Mouse (Mus musculus) C2C12 (cell line): Measurements from ENCODE around the gene C130074G19Rik. TPM values are rescaled to one million over a fixed set of nuclear protein-coding genes. Genes with fewer than 3 reads are reported as not detected.
A peak's percentile ranks its signal among the peaks of the same experiment; 100 is the strongest.

Experiments used
- H3K27me3 ChIP-seq: one replicate; pipeline ENCODE4 v1.6.1; 2011; ENCODE audit not compliant: control insufficient read depth, insufficient read depth, insufficient read length
- H3K36me3 ChIP-seq: one replicate; pipeline ENCODE4 v1.6.1; 2011; ENCODE audit not compliant: control insufficient read depth, insufficient read depth
- H3K4me3 ChIP-seq: one replicate; pipeline ENCODE4 v1.5.1; 2011; ENCODE audit warnings: mild to moderate bottlenecking, control low read depth; ENCODE audit not compliant: poor library complexity, insufficient read depth, severe bottlenecking
- H3K79me2 ChIP-seq: one replicate; pipeline ENCODE4 v1.6.1; 2011; ENCODE audit not compliant: control insufficient read depth, insufficient read depth
- H3K79me3 ChIP-seq: one replicate; pipeline ENCODE4 v1.6.1; 2011; ENCODE audit warnings: low read depth, control low read depth
- H3ac ChIP-seq: one replicate; pipeline ENCODE3; 2011; ENCODE audit warnings: low read depth; ENCODE audit not compliant: control insufficient read depth, insufficient read length
- CEBPB ChIP-seq: IDR thresholded peaks from one replicate; pipeline ENCODE4 v1.6.1; 2011; ENCODE audit warnings: low read depth, mild to moderate bottlenecking, control low read depth, moderate library complexity
- CTCF ChIP-seq: IDR thresholded peaks from one replicate; pipeline ENCODE4 v1.5.1; 2011; ENCODE audit not compliant: control insufficient read depth, insufficient read depth, insufficient read length
- FOSL1 ChIP-seq: IDR thresholded peaks from one replicate; pipeline ENCODE4 v1.8.0; 2011; ENCODE audit warnings: mild to moderate bottlenecking, low read length; ENCODE audit not compliant: poor library complexity, insufficient read depth, severe bottlenecking
- MAX ChIP-seq: IDR thresholded peaks from one replicate; pipeline ENCODE4 v1.6.1; 2011; ENCODE audit warnings: mild to moderate bottlenecking, control low read depth
- MYOD1 ChIP-seq: IDR thresholded peaks from one replicate; pipeline ENCODE4 v1.6.1; 2011; ENCODE audit warnings: low read depth; ENCODE audit not compliant: control insufficient read depth, insufficient read length
- MYOG ChIP-seq: IDR thresholded peaks from one replicate; pipeline ENCODE4 v1.6.1; 2011; ENCODE audit not compliant: control insufficient read depth, insufficient read length; ENCODE audit errors: extremely low read depth
- USF1 ChIP-seq: IDR thresholded peaks from one replicate; pipeline ENCODE4 v1.6.1; 2011; ENCODE audit warnings: low read depth, mild to moderate bottlenecking, control low read depth, moderate library complexity
- polyA plus RNA-seq: library from polyadenylated mRNA; unstranded; fragments of >200 nt; fragmentation: generic; extraction: Trizol; gene quantifications from one replicate; pipeline ENCODE4 v1.2.1, GENCODE M21; 2012; ENCODE audit warnings: missing spikeins

The C130074G19Rik gene
- polyA plus RNA-seq, 1 experiment: not detected

DNA sequence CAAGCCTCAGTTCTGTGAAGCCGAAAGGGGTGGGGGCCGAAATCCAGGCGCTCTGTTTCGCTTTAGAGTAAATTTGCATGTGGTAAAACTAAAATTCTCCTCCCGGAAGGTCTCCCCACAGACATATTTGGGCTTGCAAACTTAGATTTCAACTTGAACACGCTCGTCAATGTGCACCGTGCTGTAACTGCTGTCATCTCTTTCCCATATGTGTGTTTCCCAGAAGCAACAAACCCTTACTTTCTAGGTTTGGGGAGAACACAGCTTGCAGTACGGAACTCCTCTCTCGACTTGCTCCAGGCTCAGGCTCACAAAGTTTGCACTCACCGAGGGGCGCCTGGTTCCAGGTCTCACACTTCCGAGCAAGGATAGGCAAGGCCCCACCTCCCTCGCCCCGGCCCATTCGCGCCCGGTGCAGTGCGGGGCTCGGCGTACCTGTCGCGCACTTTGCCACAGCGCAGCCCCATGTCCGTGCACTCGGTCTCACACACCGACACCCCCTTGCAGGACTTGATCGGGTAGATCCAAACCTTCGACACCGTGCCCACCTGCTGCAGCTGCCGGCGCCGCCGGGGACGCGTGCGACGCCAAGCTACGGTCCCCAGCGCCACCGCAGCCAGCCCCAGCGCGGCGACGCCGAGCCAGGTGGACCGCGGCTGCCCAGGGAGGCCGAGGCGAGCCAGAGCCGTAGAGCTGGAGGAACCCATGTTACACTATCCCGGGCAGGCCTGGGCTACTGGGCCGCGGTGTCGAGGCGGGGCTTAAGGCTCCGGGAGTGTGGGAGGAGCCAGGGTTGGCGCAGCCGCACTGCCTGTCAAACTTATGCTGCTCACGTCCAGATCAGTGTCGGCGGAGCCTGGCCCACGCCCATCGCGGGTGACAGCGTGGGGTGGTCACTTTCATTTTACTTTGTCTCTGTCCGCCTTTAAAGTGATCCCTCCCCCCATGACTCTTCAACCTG, 37.6 kb downstream of the C130074G19Rik start:
- Histone ChIP-seq H3K36me3 (no peaks in the 10 kb centered on the region), H3K79me2 (peaks cover 5% of the 10 kb centered on the region), H3K79me3 (no peaks in the 10 kb centered on the region), H3ac (peak overlapping the region; percentile 78), H3K27me3 (no peaks in the 10 kb centered on the region), H3K4me3 (peak overlapping the region; percentile 75)
- TF ChIP-seq CEBPB (no peak), FOSL1 (no peak), MAX (no peak), CTCF (no peak), USF1 (no peak), MYOG (no peak), MYOD1 (no peak)

DNA sequence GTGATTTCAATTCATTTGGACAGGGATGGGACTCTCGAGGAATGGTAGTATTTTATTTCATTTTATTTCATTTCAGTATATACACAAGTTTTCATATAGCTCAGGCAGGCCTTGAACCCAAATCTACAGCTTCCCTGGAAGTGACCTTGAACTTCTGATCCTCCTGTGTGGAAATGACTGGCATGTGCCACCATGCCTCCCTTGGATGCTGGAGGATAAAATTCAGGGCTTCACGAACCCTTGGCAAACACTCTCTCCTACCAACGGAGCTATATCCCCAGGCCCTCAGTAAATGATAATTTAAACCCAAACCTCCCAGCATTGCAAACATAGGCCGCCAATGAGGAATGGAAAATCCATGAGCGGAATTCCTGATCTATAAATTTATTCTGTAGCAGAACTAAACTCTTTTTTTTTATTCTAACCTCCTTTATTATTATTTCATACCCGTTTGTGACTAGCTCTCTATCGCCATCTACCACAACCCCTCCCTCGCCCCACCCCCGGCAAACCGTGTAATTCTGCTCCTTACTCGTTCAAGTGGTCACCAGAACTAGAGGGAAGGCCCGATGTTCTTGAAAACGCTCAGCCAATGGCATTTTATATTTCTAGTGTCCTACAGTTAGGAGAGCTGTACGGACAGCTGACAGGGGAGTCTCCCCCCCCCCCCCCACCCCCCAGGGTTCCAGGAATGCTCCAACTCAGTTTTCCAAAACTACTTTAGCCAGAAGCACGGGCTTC, 38.5 kb downstream of the C130074G19Rik start:
- TF ChIP-seq CTCF (no peak), FOSL1 (no peak), CEBPB (no peak), MYOG (no peak), MAX (no peak), MYOD1 (no peak), USF1 (no peak)
- Histone ChIP-seq H3K4me3 (peak overlapping the region; percentile 75), H3K79me3 (no peaks in the 10 kb centered on the region)

DNA sequence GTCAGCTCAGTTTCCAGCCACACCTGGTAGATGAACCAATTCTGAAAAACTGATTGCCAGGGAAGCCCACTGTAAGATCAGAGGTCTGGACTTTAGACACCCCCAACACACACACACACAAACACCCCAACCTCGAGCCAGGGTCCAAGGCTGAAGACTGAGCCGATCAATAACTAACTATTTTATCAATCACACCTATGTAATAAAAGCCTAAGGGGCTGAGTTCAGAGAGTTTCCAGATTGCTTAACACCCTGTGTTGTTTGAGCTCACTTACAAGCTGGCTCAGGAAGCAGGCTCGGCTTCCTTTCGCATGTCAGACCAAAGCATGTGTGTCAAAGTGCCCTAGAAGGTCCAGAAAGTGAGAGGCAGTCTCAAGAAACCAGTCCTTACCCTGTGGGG, 45.4 kb downstream of the C130074G19Rik start:
- H3K4me3 ChIP-seq: no peak overlapping the region
- TF ChIP-seq MYOD1: no peak
- no peak for TF ChIP-seq CEBPB
- no peak for TF ChIP-seq USF1
- TF ChIP-seq MYOG: no peak
- TF ChIP-seq FOSL1: no peak
- no peak for TF ChIP-seq MAX
- no peak for TF ChIP-seq CTCF
- no peak overlapping the region for H3ac ChIP-seq
- H3K36me3 ChIP-seq: peaks cover 10% of the 10 kb centered on the region
- H3K79me2 ChIP-seq: no peaks in the 10 kb centered on the region
- no peaks in the 10 kb centered on the region for H3K79me3 ChIP-seq
- H3K27me3 ChIP-seq: no peaks in the 10 kb centered on the region

More for the DNA sequence above, 38.5 kb downstream of the C130074G19Rik start:
- Histone ChIP-seq H3K79me2 (peaks cover 5% of the 10 kb centered on the region), H3ac (peak overlapping the region; percentile 78), H3K27me3 (no peaks in the 10 kb centered on the region), H3K36me3 (no peaks in the 10 kb centered on the region)

GRCm38 (mm10) chr1:184836350-184836749, 46.7 kb downstream of the C130074G19Rik start:
- H3K79me2 ChIP-seq: no peaks in the 10 kb centered on the region
- no peaks in the 10 kb centered on the region for H3K79me3 ChIP-seq
- H3ac ChIP-seq: no peak overlapping the region
- H3K4me3 ChIP-seq: no peak overlapping the region
- no peak for TF ChIP-seq CTCF
- no peak for TF ChIP-seq CEBPB
- TF ChIP-seq MYOG: no peak
- no peak for TF ChIP-seq USF1
- no peak for TF ChIP-seq FOSL1
- no peak for TF ChIP-seq MYOD1
- no peak for TF ChIP-seq MAX
- H3K36me3 ChIP-seq: peaks cover 17% of the 10 kb centered on the region
- H3K27me3 ChIP-seq: no peaks in the 10 kb centered on the region

- no peak overlapping the region for H3K4me3 ChIP-seq
- H3K79me2 ChIP-seq: no peaks in the 10 kb centered on the region
- H3ac ChIP-seq: no peak overlapping the region
- H3K36me3 ChIP-seq: peaks cover 17% of the 10 kb centered on the region
- no peaks in the 10 kb centered on the region for H3K27me3 ChIP-seq
- H3K79me3 ChIP-seq: no peaks in the 10 kb centered on the region
- TF ChIP-seq CTCF: no peak
- no peak for TF ChIP-seq FOSL1
- no peak for TF ChIP-seq CEBPB
- no peak for TF ChIP-seq MYOD1
- TF ChIP-seq MYOG: no peak
- TF ChIP-seq MAX: no peak
- no peak for TF ChIP-seq USF1
These were observed 49.5 kb downstream of the C130074G19Rik start for GRCm38 (mm10) chr1:184833499-184833898.
